Mouse (Mus musculus) lung, postnatal 4 days (tissue): ENCODE results near the gene Pvr.

Source experiments
- DNase-seq, 2 experiments: peaks; one replicate each; pipeline ENCODE4 v3.0.0; 2021

Gene Pvr

GRCm38 (mm10) chr7:19871137-19871621 is 49.8 kb downstream of the Pvr start:
- DNase-seq, result peak; percentile 64 to 65

GRCm38 (mm10) chr7:19867751-19868399 is 53.1 kb downstream of the Pvr start:
- no peak for DNase-seq

- no peak for DNase-seq
These were observed 54.5 kb downstream of the Pvr start for GRCm38 (mm10) chr7:19866490-19866889.

- DNase-seq, result no peak
These were observed 55.5 kb downstream of the Pvr start for GRCm38 (mm10) chr7:19865246-19866036.

GRCm38 (mm10) chr7:19864241-19864640 is 56.7 kb downstream of the Pvr start:
- no peak for DNase-seq

GRCm38 (mm10) chr7:19861199-19861598 is 59.8 kb downstream of the Pvr start, which contains the start of gene Ceacam16:
TSS of gene Ceacam16 (minus strand) at chr7:19861299.
- no peak for DNase-seq

- no peak for DNase-seq
These were observed 61.2 kb downstream of the Pvr start for GRCm38 (mm10) chr7:19859740-19860139.

- DNase-seq, result no peak
These were observed 64.7 kb downstream of the Pvr start for GRCm38 (mm10) chr7:19856283-19856682.

GRCm38 (mm10) chr7:19855663-19856062 is 65.3 kb downstream of the Pvr start:
- DNase-seq, result no peak
